Mouse (Mus musculus) lung, adult 2 months (tissue): ENCODE measurements around the gene Lhx5. TPM values are rescaled to one million over a fixed set of nuclear protein-coding genes. Genes with fewer than 3 reads are reported as not detected.

Experiments
- DNase-seq: peaks from one replicate; pipeline ENCODE4 v3.0.0; 2022
- H3K4me1 ChIP-seq: fragments of 200-500 bp; 2 replicates; pipeline ENCODE4 v1.6.1; 2011; ENCODE audit warnings: low read length; ENCODE audit not compliant: control insufficient read depth, insufficient read depth
- H3K4me3 ChIP-seq: fragments of 200-500 bp; replicated peaks from 2 replicates; pipeline ENCODE3; 2011; ENCODE audit warnings: low read depth, mild to moderate bottlenecking, control low read depth, low read length; ENCODE audit errors: extremely low read depth
- CTCF ChIP-seq: fragments of 200-500 bp; IDR thresholded peaks from 2 replicates; pipeline ENCODE4 v1.5.1; 2011; ENCODE audit warnings: mild to moderate bottlenecking, low read length, control low read depth; ENCODE audit not compliant: insufficient read depth
- POLR2A ChIP-seq: fragments of 200-500 bp; IDR thresholded peaks from 2 replicates; pipeline ENCODE4 v1.6.1; 2011; ENCODE audit warnings: low read depth, mild to moderate bottlenecking, control low read depth, low read length, borderline replicate concordance; ENCODE audit errors: extremely low read depth
- WGBS: fragments of 180-500 bp; shearing (Covaris S2); methylation state at CpG from one replicate; pipeline ENCODE4 v1.1.7; 2018; 5-methylcytosine and 5-hydroxymethylcytosine counted together
- polyA plus RNA-seq: library from polyadenylated mRNA; depleted of rRNA; stranded (reverse); fragments of >200 nt; gene quantifications from 2 replicates; pipeline ENCODE4 v1.2.3, GENCODE M21; 2012; rRNA removed

Gene Lhx5
- not detected in 2 replicates for polyA plus RNA-seq

- no peak for DNase-seq
- WGBS: 2% methylated on average over 69 of the region's 69 CpGs
- H3K4me1 ChIP-seq: no peaks in the 10 kb centered on the region
- no peak within 1 kb of the TSS for H3K4me3 ChIP-seq
- TF ChIP-seq CTCF (no peak), POLR2A (no peak)
Measured at GRCm38 (mm10) chr5:120431649-120432485, at the start of gene Lhx5. Gene Lhx5 (plus strand): TSS chr5:120431699.

GRCm38 (mm10) chr5:120386361-120386760 is 45.1 kb upstream of the Lhx5 start:
- 60% methylated on average over 4 of the region's 4 CpGs for WGBS
- TF ChIP-seq CTCF (no peak), POLR2A (no peak)
- no peak for DNase-seq
- Histone ChIP-seq H3K4me3 (no peak overlapping the region), H3K4me1 (no peaks in the 10 kb centered on the region)

- Histone ChIP-seq H3K4me3 (no peak overlapping the region), H3K4me1 (no peaks in the 10 kb centered on the region)
- WGBS: 48% methylated on average over 9 of the region's 9 CpGs
- no peak for DNase-seq
- TF ChIP-seq CTCF (no peak), POLR2A (no peak)
Measured at GRCm38 (mm10) chr5:120388765-120389164, 42.7 kb upstream of the Lhx5 start.

- no peak overlapping the region for H3K4me3 ChIP-seq
- no peak for DNase-seq
- TF ChIP-seq CTCF (no peak), POLR2A (no peak)
- no peaks in the 10 kb centered on the region for H3K4me1 ChIP-seq
- 59% methylated on average over 2 of the region's 2 CpGs for WGBS
Measured at GRCm38 (mm10) chr5:120389973-120390372, 41.5 kb upstream of the Lhx5 start.

- DNase-seq: no peak
- Histone ChIP-seq H3K4me1 (no peaks in the 10 kb centered on the region), H3K4me3 (no peak overlapping the region)
- 16% methylated on average over 25 of the region's 25 CpGs for WGBS
- TF ChIP-seq CTCF: no peak
- no peak for TF ChIP-seq POLR2A
Measured at GRCm38 (mm10) chr5:120393871-120394667, 37.4 kb upstream of the Lhx5 start.

GRCm38 (mm10) chr5:120397988-120398387 is 33.5 kb upstream of the Lhx5 start:
- 2% methylated on average over 13 of the region's 13 CpGs for WGBS
- no peak for DNase-seq
- H3K4me1 ChIP-seq: no peaks in the 10 kb centered on the region
- no peak for TF ChIP-seq POLR2A
- TF ChIP-seq CTCF: no peak
- H3K4me3 ChIP-seq: no peak overlapping the region

GRCm38 (mm10) chr5:120404831-120405591 is 26.5 kb upstream of the Lhx5 start:
- TF ChIP-seq CTCF (no peak), POLR2A (no peak)
- Histone ChIP-seq H3K4me3 (no peak overlapping the region), H3K4me1 (no peaks in the 10 kb centered on the region)
- DNase-seq: no peak
- 62% methylated on average over 12 of the region's 12 CpGs for WGBS

GRCm38 (mm10) chr5:120408933-120409332 is 22.6 kb upstream of the Lhx5 start:
- WGBS: 71% methylated on average over 14 of the region's 14 CpGs
- TF ChIP-seq POLR2A (no peak), CTCF (no peak)
- no peak for DNase-seq
- no peak overlapping the region for H3K4me3 ChIP-seq
- no peaks in the 10 kb centered on the region for H3K4me1 ChIP-seq

GRCm38 (mm10) chr5:120409385-120410378 is 21.8 kb upstream of the Lhx5 start:
- 4% methylated on average over 41 of the region's 41 CpGs for WGBS
- TF ChIP-seq POLR2A (no peak), CTCF (no peak)
- Histone ChIP-seq H3K4me1 (no peaks in the 10 kb centered on the region), H3K4me3 (no peak overlapping the region)
- DNase-seq: no peak
